Mouse (Mus musculus): ENCODE data around the gene Mr1. TPM values are rescaled to one million over a fixed set of nuclear protein-coding genes. Genes with fewer than 3 reads are reported as not detected.

Mr1 gene
- total RNA-seq, 2 experiments from 2014 or later = 6.4 to 8.5 TPM

- DNase-seq = no peak
- intact Hi-C loops (cut with DNase I) = no loop called here
These were observed 68.9 kb downstream of the Mr1 start for GRCm38 (mm10) chr1:155077675-155078074.

Other genes starting within 250 kb of the Mr1 start
- 10 to 100 TPM; 13.2 to 15.5 TPM for gene Ier5, start 47.2 kb downstream of the Mr1 start, total RNA-seq (2021)
- gene Stx6, start 11.9 kb upstream of the Mr1 start, total RNA-seq (2021) = 10 to 100 TPM; 19.9 to 23.8 TPM
- 10 to 100 TPM; 32.0 to 34.3 TPM for gene BC034090, start 97.6 kb upstream of the Mr1 start, total RNA-seq (2021)